Mouse (Mus musculus) macrophage (primary cell): Measurements from ENCODE around the gene Nkd1. TPM values are rescaled to one million over a fixed set of nuclear protein-coding genes. Genes with fewer than 3 reads are reported as not detected.

Experiments
- H3K27ac ChIP-seq: fragments of 350-480 bp; formaldehyde crosslinking; 2 replicates; pipeline ENCODE4 v1.9.0; 2021
- H3K36me3 ChIP-seq: fragments of 350-480 bp; formaldehyde crosslinking; 2 replicates; pipeline ENCODE4 v1.9.0; 2021; ENCODE audit errors: inconsistent target
- H3K4me3 ChIP-seq: fragments of 350-480 bp; formaldehyde crosslinking; 2 replicates; pipeline ENCODE4 v1.9.0; 2021; ENCODE audit errors: inconsistent target
- H3K79me2 ChIP-seq: fragments of 350-480 bp; formaldehyde crosslinking; 2 replicates; pipeline ENCODE4 v1.9.0; 2021; ENCODE audit errors: inconsistent target
- WGBS: methylation state at CpG from one replicate; pipeline ENCODE4 v1.1.7; 2026; ENCODE audit warnings: inconsistent platforms; ENCODE audit not compliant: missing documents; 5-methylcytosine and 5-hydroxymethylcytosine counted together
- polyA plus RNA-seq: library from polyadenylated mRNA; stranded (reverse); fragments of 250-400 nt; gene quantifications from 3 replicates; pipeline ENCODE4 v1.2.4, GENCODE M21; 2018; ENCODE audit warnings: inconsistent platforms

Gene Nkd1
- polyA plus RNA-seq, 1 experiment from 2014 or later: not detected

- no peaks in the 10 kb centered on the region for H3K79me2 ChIP-seq
- H3K36me3 ChIP-seq: no peaks in the 10 kb centered on the region
- 90% methylated on average over 6 of the region's 6 CpGs for WGBS
- H3K4me3 ChIP-seq: no peak overlapping the region
- no peak overlapping the region for H3K27ac ChIP-seq
These were observed 38.9 kb downstream of the Nkd1 start for GRCm38 (mm10) chr8:88559985-88560473.

GRCm38 (mm10) chr8:88561402-88561801, 40.2 kb downstream of the Nkd1 start:
- Histone ChIP-seq H3K27ac (no peak overlapping the region), H3K79me2 (no peaks in the 10 kb centered on the region), H3K36me3 (no peaks in the 10 kb centered on the region), H3K4me3 (no peak overlapping the region)
- WGBS: 86% methylated on average over 3 of the region's 3 CpGs

GRCm38 (mm10) chr8:88564256-88564903, 43.2 kb downstream of the Nkd1 start:
- no peak overlapping the region for H3K27ac ChIP-seq
- H3K4me3 ChIP-seq: no peak overlapping the region
- H3K36me3 ChIP-seq: no peaks in the 10 kb centered on the region
- no peaks in the 10 kb centered on the region for H3K79me2 ChIP-seq
- WGBS: 77% methylated on average over 11 of the region's 11 CpGs

- no peak overlapping the region for H3K4me3 ChIP-seq
- no peaks in the 10 kb centered on the region for H3K79me2 ChIP-seq
- WGBS: 74% methylated on average over 4 of the region's 4 CpGs
These were observed 45.0 kb downstream of the Nkd1 start for GRCm38 (mm10) chr8:88566119-88566518.

GRCm38 (mm10) chr8:88567314-88568121, 46.4 kb downstream of the Nkd1 start:
- H3K4me3 ChIP-seq: no peak overlapping the region
- no peak overlapping the region for H3K27ac ChIP-seq
- no peaks in the 10 kb centered on the region for H3K79me2 ChIP-seq
- 39% methylated on average over 13 of the region's 13 CpGs for WGBS
- H3K36me3 ChIP-seq: no peaks in the 10 kb centered on the region

More at GRCm38 (mm10) chr8:88566119-88566518, 45.0 kb downstream of the Nkd1 start:
- H3K27ac ChIP-seq: no peak overlapping the region
- no peaks in the 10 kb centered on the region for H3K36me3 ChIP-seq

- Histone ChIP-seq H3K36me3 (no peaks in the 10 kb centered on the region), H3K4me3 (no peak overlapping the region), H3K79me2 (no peaks in the 10 kb centered on the region), H3K27ac (no peak overlapping the region)
- 90% methylated on average over 3 of the region's 3 CpGs for WGBS
These were observed 47.1 kb downstream of the Nkd1 start for GRCm38 (mm10) chr8:88568211-88568610.

- Histone ChIP-seq H3K79me2 (no peaks in the 10 kb centered on the region), H3K36me3 (no peaks in the 10 kb centered on the region), H3K4me3 (no peak overlapping the region), H3K27ac (no peak overlapping the region)
- WGBS: 89% methylated on average over 7 of the region's 7 CpGs
These were observed 48.2 kb downstream of the Nkd1 start for GRCm38 (mm10) chr8:88569366-88569765.

GRCm38 (mm10) chr8:88570293-88570998, 49.3 kb downstream of the Nkd1 start:
- Histone ChIP-seq H3K36me3 (no peaks in the 10 kb centered on the region), H3K4me3 (no peak overlapping the region), H3K79me2 (no peaks in the 10 kb centered on the region), H3K27ac (no peak overlapping the region)
- 9% methylated on average over 9 of the region's 10 CpGs for WGBS

- H3K36me3 ChIP-seq: no peaks in the 10 kb centered on the region
- no peak overlapping the region for H3K4me3 ChIP-seq
- no peaks in the 10 kb centered on the region for H3K79me2 ChIP-seq
- WGBS: 65% methylated on average over 14 of the region's 14 CpGs
- no peak overlapping the region for H3K27ac ChIP-seq
These were observed 50.5 kb downstream of the Nkd1 start for GRCm38 (mm10) chr8:88571434-88572184.

GRCm38 (mm10) chr8:88572185-88572909, 51.2 kb downstream of the Nkd1 start:
- 94% methylated on average over 12 of the region's 12 CpGs for WGBS
- Histone ChIP-seq H3K36me3 (no peaks in the 10 kb centered on the region), H3K4me3 (no peak overlapping the region), H3K79me2 (no peaks in the 10 kb centered on the region), H3K27ac (no peak overlapping the region)

GRCm38 (mm10) chr8:88572941-88573645, 51.9 kb downstream of the Nkd1 start:
- Histone ChIP-seq H3K36me3 (no peaks in the 10 kb centered on the region), H3K4me3 (no peak overlapping the region), H3K79me2 (no peaks in the 10 kb centered on the region), H3K27ac (no peak overlapping the region)
- WGBS: 92% methylated on average over 14 of the region's 14 CpGs

GRCm38 (mm10) chr8:88574975-88575374, 53.8 kb downstream of the Nkd1 start:
- no peak overlapping the region for H3K27ac ChIP-seq
- H3K4me3 ChIP-seq: no peak overlapping the region
- H3K79me2 ChIP-seq: no peaks in the 10 kb centered on the region
- no peaks in the 10 kb centered on the region for H3K36me3 ChIP-seq
- 93% methylated on average over 5 of the region's 5 CpGs for WGBS

- WGBS: 93% methylated on average over 10 of the region's 10 CpGs
These were observed 55.4 kb downstream of the Nkd1 start for GRCm38 (mm10) chr8:88576351-88577142.

More at GRCm38 (mm10) chr8:88576351-88577142, 55.4 kb downstream of the Nkd1 start:
- no peak overlapping the region for H3K27ac ChIP-seq
- no peak overlapping the region for H3K4me3 ChIP-seq
- H3K79me2 ChIP-seq: no peaks in the 10 kb centered on the region
- no peaks in the 10 kb centered on the region for H3K36me3 ChIP-seq
